Mouse (Mus musculus): Measurements from ENCODE around the gene Igf1. TPM values are rescaled to one million over a fixed set of nuclear protein-coding genes. Genes with fewer than 3 reads are reported as not detected.

Igf1 gene
- polyA plus RNA-seq (2012; rRNA removed): 4.3 and 7.9 TPM in 2 replicates

DNA sequence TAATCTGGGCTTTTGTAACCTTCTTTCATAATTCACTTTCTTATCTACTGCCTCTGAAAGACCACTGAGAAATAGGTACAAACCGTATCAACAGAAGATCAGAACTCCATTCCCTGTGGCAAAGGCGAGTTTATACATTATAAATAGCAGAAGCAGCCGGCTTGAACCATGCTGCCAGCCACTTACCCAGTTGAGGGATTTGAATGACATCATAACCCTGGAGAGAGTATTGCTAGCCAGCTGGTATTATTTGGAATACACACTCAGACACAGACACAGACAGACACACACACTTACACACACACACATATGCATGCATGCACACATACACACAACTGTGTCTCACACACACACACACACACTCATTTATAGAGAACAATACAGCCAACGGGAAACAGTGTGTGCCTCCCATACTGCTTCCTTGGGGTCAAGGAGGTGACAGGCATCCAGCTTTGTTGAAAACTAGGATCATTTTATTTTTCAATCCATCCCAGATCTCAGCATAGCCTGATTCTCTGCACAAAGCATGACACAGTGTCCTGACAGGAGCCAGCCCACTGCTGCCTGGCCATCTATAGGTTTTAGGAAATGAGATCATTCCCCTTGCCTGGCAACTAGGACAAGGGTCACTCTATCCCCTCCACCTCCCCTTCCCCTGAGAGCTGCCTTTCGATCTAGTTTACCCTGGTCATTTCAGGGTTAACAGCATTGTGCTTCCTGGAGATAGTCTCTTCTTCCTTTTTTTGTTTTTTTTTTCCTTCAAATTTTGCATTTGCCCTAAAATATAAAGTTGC is at the start of gene Igf1:
Gene Igf1, plus strand, starts transcription at position 253 of the 794 bp plus-strand sequence.
- DNase-seq (ENCODE audit: low read depth): no peak
- no peak for TF ChIP-seq CTCF (IDR thresholded peaks at IDR 0.05; ENCODE audit: borderline replicate concordance, extremely low read depth, insufficient read depth, insufficient read length)
- TF ChIP-seq POLR2A (IDR thresholded peaks at IDR 0.05; ENCODE audit: borderline replicate concordance, extremely low read depth, insufficient read depth, insufficient read length, poor library complexity, severe bottlenecking): no peak

DNA sequence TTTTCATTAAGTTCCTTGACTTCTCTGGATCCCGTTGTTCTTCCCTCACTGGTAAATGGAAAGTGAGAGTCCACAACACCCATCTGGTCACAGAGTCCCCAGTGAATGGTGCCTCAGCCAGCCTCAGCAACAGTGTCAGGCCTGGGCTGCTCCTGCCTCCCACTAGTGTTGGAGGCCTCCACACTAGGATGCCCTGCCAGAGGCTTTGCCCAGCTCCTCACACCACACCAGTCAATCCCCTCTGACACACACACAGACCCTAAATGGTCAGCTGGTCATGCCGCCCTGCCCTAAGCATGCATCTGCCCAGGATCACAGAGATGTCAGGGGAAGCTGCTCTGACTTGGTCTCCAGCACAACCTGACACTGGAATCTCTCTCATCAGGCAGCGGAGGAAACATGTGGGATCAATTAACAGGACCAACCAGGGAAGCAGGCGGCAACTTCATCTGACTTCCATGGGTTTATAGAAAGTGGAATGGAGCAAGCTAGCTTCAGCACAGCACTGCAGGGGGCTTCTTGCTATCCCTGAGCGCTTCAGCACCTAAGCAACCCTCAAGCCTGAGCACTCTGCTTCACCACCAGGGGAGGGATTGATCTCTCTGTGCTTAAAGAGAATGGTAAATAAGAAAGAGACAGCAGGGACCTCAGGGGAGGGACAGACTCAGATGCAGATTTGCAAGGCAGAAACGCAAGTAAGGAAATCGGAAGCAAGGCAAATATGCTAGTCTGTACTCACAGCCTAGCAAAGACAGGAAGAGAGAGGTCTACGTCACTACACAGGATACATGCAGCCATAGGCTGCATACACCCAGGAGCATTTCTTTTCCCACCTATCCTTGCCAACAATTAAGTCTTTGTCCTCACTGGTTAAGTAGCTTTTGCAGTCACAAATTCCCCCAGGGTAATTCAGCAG is 45.6 kb upstream of the Igf1 start:
- TF ChIP-seq CTCF (IDR thresholded peaks at IDR 0.05; ENCODE audit: borderline replicate concordance, extremely low read depth, insufficient read depth, insufficient read length) (peak; percentile 5; the same call in 1 of the 2 replicates), POLR2A (IDR thresholded peaks at IDR 0.05; ENCODE audit: borderline replicate concordance, extremely low read depth, insufficient read depth, insufficient read length, poor library complexity, severe bottlenecking) (no peak)
- DNase-seq (ENCODE audit: low read depth): peak; percentile 63

GRCm38 (mm10) chr10:87813073-87813590 is 44.9 kb upstream of the Igf1 start:
- TF ChIP-seq CTCF (IDR thresholded peaks at IDR 0.05; ENCODE audit: borderline replicate concordance, extremely low read depth, insufficient read depth, insufficient read length): no peak
- TF ChIP-seq POLR2A (IDR thresholded peaks at IDR 0.05; ENCODE audit: borderline replicate concordance, extremely low read depth, insufficient read depth, insufficient read length, poor library complexity, severe bottlenecking): no peak
- peak; percentile 80 for DNase-seq (ENCODE audit: low read depth)

GRCm38 (mm10) chr10:87816861-87817260 is 41.2 kb upstream of the Igf1 start:
- TF ChIP-seq POLR2A (IDR thresholded peaks at IDR 0.05; ENCODE audit: borderline replicate concordance, extremely low read depth, insufficient read depth, insufficient read length, poor library complexity, severe bottlenecking): no peak
- TF ChIP-seq CTCF (IDR thresholded peaks at IDR 0.05; ENCODE audit: borderline replicate concordance, extremely low read depth, insufficient read depth, insufficient read length): no peak
- peak; percentile 66 for DNase-seq (ENCODE audit: low read depth)

- DNase-seq (ENCODE audit: low read depth): no peak
- TF ChIP-seq POLR2A (IDR thresholded peaks at IDR 0.05; ENCODE audit: borderline replicate concordance, extremely low read depth, insufficient read depth, insufficient read length, poor library complexity, severe bottlenecking) (no peak), CTCF (IDR thresholded peaks at IDR 0.05; ENCODE audit: borderline replicate concordance, extremely low read depth, insufficient read depth, insufficient read length) (no peak)
Measured at GRCm38 (mm10) chr10:87817786-87818185, 40.3 kb upstream of the Igf1 start.

DNA sequence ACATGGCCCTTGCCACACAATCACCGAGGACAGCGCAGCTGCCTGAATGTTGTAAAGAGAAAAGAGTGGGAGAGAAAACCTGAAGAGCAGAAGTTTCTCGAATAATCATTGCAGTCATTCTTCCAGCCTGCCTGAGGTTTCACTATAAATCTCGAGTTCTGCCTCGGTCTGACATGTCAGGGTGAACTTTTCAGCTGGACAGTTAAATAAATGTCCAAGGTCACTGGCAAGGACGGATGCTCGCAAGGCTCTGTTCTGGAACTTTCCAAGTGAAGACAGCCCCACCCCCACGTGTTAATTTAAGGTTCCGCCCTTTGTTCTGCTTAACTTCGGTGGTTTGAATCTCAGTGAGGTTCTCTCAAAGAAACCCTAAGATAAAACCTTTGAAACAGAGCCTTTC is 36.2 kb upstream of the Igf1 start:
- TF ChIP-seq POLR2A (IDR thresholded peaks at IDR 0.05; ENCODE audit: borderline replicate concordance, extremely low read depth, insufficient read depth, insufficient read length, poor library complexity, severe bottlenecking) (no peak), CTCF (IDR thresholded peaks at IDR 0.05; ENCODE audit: borderline replicate concordance, extremely low read depth, insufficient read depth, insufficient read length) (no peak)
- no peak for DNase-seq (ENCODE audit: low read depth)

GRCm38 (mm10) chr10:87830012-87830411 is 28.1 kb upstream of the Igf1 start:
- no peak for DNase-seq (ENCODE audit: low read depth)
- TF ChIP-seq POLR2A (IDR thresholded peaks at IDR 0.05; ENCODE audit: borderline replicate concordance, extremely low read depth, insufficient read depth, insufficient read length, poor library complexity, severe bottlenecking): no peak
- no peak for TF ChIP-seq CTCF (IDR thresholded peaks at IDR 0.05; ENCODE audit: borderline replicate concordance, extremely low read depth, insufficient read depth, insufficient read length)

DNA sequence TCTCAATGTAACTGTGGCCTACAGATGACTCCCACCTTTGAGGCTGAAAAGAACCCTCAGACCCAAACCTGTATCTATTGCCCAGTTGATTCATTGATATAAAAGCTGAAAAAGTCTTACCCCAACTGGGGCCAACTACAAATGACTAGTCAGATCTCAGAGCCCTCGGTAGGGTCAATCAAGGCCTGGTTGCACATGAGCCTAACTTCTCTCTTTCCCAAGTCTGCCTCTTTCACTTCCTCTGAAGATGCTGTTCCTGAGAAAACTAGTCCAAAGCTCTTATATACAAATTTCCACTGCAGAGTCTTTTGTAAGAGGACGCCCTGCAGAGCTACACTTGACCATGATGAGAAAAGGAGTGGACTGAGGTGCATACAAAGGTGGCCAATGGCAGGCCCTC is 27.4 kb upstream of the Igf1 start:
- TF ChIP-seq POLR2A (IDR thresholded peaks at IDR 0.05; ENCODE audit: borderline replicate concordance, extremely low read depth, insufficient read depth, insufficient read length, poor library complexity, severe bottlenecking): no peak
- no peak for TF ChIP-seq CTCF (IDR thresholded peaks at IDR 0.05; ENCODE audit: borderline replicate concordance, extremely low read depth, insufficient read depth, insufficient read length)
- DNase-seq (ENCODE audit: low read depth): no peak

- no peak for DNase-seq (ENCODE audit: low read depth)
- TF ChIP-seq POLR2A (IDR thresholded peaks at IDR 0.05; ENCODE audit: borderline replicate concordance, extremely low read depth, insufficient read depth, insufficient read length, poor library complexity, severe bottlenecking): no peak
- no peak for TF ChIP-seq CTCF (IDR thresholded peaks at IDR 0.05; ENCODE audit: borderline replicate concordance, extremely low read depth, insufficient read depth, insufficient read length)
Measured at GRCm38 (mm10) chr10:87832101-87832500, 26.0 kb upstream of the Igf1 start.

GRCm38 (mm10) chr10:87839454-87839853 is 18.6 kb upstream of the Igf1 start:
- no peak for DNase-seq (ENCODE audit: low read depth)
- no peak for TF ChIP-seq CTCF (IDR thresholded peaks at IDR 0.05; ENCODE audit: borderline replicate concordance, extremely low read depth, insufficient read depth, insufficient read length)

GRCm38 (mm10) chr10:87842501-87842900 is 15.6 kb upstream of the Igf1 start:
- TF ChIP-seq POLR2A (IDR thresholded peaks at IDR 0.05; ENCODE audit: borderline replicate concordance, extremely low read depth, insufficient read depth, insufficient read length, poor library complexity, severe bottlenecking): no peak
- TF ChIP-seq CTCF (IDR thresholded peaks at IDR 0.05; ENCODE audit: borderline replicate concordance, extremely low read depth, insufficient read depth, insufficient read length): no peak
- no peak for DNase-seq (ENCODE audit: low read depth)
